Mouse (Mus musculus): ENCODE results near the gene Acat2. TPM values are rescaled to one million over a fixed set of nuclear protein-coding genes. Genes with fewer than 3 reads are reported as not detected.
"Not testable (repeated sequence)": the region's sequence is repeated elsewhere in the genome, so short reads cannot be mapped to it uniquely, and the experiment has no call there.

The Acat2 gene
- polyA plus RNA-seq, 1 experiment = 46.7 TPM

DNA sequence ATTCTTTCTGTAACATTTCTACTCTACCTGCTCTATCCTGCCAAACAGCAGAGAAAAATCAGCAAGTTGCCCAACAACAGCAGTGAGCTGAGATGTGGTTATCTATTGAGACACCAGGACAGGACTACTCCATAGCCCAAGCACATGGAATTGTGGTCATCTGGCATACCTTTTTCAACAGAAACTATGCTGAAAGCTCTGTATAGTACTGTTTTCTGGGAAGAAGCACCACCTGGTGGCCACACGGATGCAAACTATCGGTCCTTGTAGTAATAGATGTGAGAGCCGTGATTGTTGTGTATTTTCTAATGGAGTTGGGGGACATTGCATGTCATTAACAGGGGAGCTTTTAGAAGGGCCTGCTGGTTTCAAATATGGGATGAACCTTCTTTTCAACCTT lies 35.8 kb upstream of the Acat2 start:
- no peaks in the 10 kb centered on the region for H3K4me1 ChIP-seq (ENCODE audit: control insufficient read depth, insufficient read depth, low read length)
- H3K27ac ChIP-seq (ENCODE audit: insufficient read depth, low read length) = no peak overlapping the region
- TF ChIP-seq CTCF (IDR thresholded peaks at IDR 0.05; ENCODE audit: borderline replicate concordance, insufficient read depth, low read length) (no peak), POLR2A (IDR thresholded peaks at IDR 0.05; ENCODE audit: low read depth, low read length) (no peak)
- no peak overlapping the region for H3K4me3 ChIP-seq (ENCODE audit: insufficient read depth, low read length)

- peak within 1 kb of the TSS; percentile 36; the same call in 1 of the 2 replicates for H3K27ac ChIP-seq (ENCODE audit: insufficient read depth, low read length)
These were observed 33.5 kb upstream of the Acat2 start, which contains the start of gene Wtap for GRCm38 (mm10) chr17:12994069-12994468. Wtap (minus strand) TSS chr17:12994169.

GRCm38 (mm10) chr17:12992470-12992991 lies 32.0 kb upstream of the Acat2 start:
- Histone ChIP-seq H3K4me3 (ENCODE audit: insufficient read depth, low read length) (peak overlapping the region; percentile 60), H3K4me1 (ENCODE audit: control insufficient read depth, insufficient read depth, low read length) (no peaks in the 10 kb centered on the region)
- peak; percentile 87 for TF ChIP-seq POLR2A (IDR thresholded peaks at IDR 0.05; ENCODE audit: low read depth, low read length)
- no peak for TF ChIP-seq CTCF (IDR thresholded peaks at IDR 0.05; ENCODE audit: borderline replicate concordance, insufficient read depth, low read length)

More at GRCm38 (mm10) chr17:12994069-12994468, 33.5 kb upstream of the Acat2 start, which contains the start of gene Wtap:
- no peaks in the 10 kb centered on the region for H3K4me1 ChIP-seq (ENCODE audit: control insufficient read depth, insufficient read depth, low read length)
- H3K4me3 ChIP-seq (ENCODE audit: insufficient read depth, low read length) = peak within 1 kb of the TSS; percentile 60
- no peak for TF ChIP-seq CTCF (IDR thresholded peaks at IDR 0.05; ENCODE audit: borderline replicate concordance, insufficient read depth, low read length)
- TF ChIP-seq POLR2A (IDR thresholded peaks at IDR 0.05; ENCODE audit: low read depth, low read length) = no peak

GRCm38 (mm10) chr17:12991635-12992358 lies 31.2 kb upstream of the Acat2 start:
- H3K27ac ChIP-seq (ENCODE audit: insufficient read depth, low read length) = peak overlapping the region; percentile 97
- no peaks in the 10 kb centered on the region for H3K4me1 ChIP-seq (ENCODE audit: control insufficient read depth, insufficient read depth, low read length)
- TF ChIP-seq POLR2A (IDR thresholded peaks at IDR 0.05; ENCODE audit: low read depth, low read length) (peak; percentile 76), CTCF (IDR thresholded peaks at IDR 0.05; ENCODE audit: borderline replicate concordance, insufficient read depth, low read length) (no peak)
- peak overlapping the region; percentile 77 for H3K4me3 ChIP-seq (ENCODE audit: insufficient read depth, low read length)

More at GRCm38 (mm10) chr17:12992470-12992991, 32.0 kb upstream of the Acat2 start:
- peak overlapping the region; percentile 69 for H3K27ac ChIP-seq (ENCODE audit: insufficient read depth, low read length)

GRCm38 (mm10) chr17:12991194-12991634 lies 30.7 kb upstream of the Acat2 start:
- TF ChIP-seq POLR2A (IDR thresholded peaks at IDR 0.05; ENCODE audit: low read depth, low read length) (no peak), CTCF (IDR thresholded peaks at IDR 0.05; ENCODE audit: borderline replicate concordance, insufficient read depth, low read length) (no peak)
- Histone ChIP-seq H3K4me3 (ENCODE audit: insufficient read depth, low read length) (peak overlapping the region; percentile 77), H3K27ac (ENCODE audit: insufficient read depth, low read length) (0 out of 2 replicates have a peak overlapping the region, but pooled peaks have one; percentile 97), H3K4me1 (ENCODE audit: control insufficient read depth, insufficient read depth, low read length) (no peaks in the 10 kb centered on the region)

- H3K27ac ChIP-seq (ENCODE audit: insufficient read depth, low read length) = no peak overlapping the region
- no peaks in the 10 kb centered on the region for H3K4me1 ChIP-seq (ENCODE audit: control insufficient read depth, insufficient read depth, low read length)
- peak overlapping the region; percentile 77 for H3K4me3 ChIP-seq (ENCODE audit: insufficient read depth, low read length)
- TF ChIP-seq CTCF (IDR thresholded peaks at IDR 0.05; ENCODE audit: borderline replicate concordance, insufficient read depth, low read length) (no peak), POLR2A (IDR thresholded peaks at IDR 0.05; ENCODE audit: low read depth, low read length) (no peak)
These were observed 30.1 kb upstream of the Acat2 start for GRCm38 (mm10) chr17:12990567-12991145.

DNA sequence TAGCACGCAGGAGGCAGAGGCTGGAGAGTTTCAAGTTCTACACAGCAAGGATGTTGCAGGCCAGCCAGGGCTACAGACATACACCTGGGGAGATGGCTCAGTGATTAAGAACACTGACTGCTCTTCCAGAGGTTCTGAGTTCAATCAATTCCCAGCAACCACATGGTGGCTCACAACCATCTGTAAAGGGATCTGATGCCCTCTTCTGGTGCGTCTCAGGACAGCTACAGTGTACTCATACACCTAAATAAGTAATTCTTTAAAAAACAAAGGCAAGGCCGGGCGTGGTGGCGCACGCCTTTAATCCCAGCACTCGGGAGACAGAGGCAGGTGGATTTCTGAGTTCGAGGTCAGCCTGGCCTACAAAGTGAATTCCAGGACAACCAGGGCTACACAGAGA lies 27.5 kb upstream of the Acat2 start:
- not testable (repeated sequence) for H3K27ac ChIP-seq (ENCODE audit: insufficient read depth, low read length); H3K4me1 ChIP-seq (ENCODE audit: control insufficient read depth, insufficient read depth, low read length); H3K4me3 ChIP-seq (ENCODE audit: insufficient read depth, low read length)

DNA sequence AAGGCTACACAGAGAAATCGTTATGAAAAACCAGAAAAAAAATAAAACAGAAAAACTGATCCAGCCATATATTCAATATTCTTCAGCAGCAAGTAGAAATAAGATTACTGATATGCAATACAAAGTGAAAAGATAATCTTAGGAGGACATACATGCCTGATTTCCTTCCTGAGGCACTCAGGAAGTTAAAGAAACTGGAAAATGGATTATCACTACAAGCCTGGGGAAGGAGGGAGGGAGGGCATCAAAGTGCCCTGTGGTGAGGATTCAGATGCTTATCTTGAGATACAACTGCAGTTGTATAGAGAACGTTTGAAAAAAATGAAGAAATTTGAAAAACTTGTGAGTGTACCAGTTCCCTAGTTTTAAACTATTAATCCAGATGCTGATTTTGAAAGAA lies 23.4 kb upstream of the Acat2 start:
- no peak for TF ChIP-seq CTCF (IDR thresholded peaks at IDR 0.05; ENCODE audit: borderline replicate concordance, insufficient read depth, low read length)
- no peak for TF ChIP-seq POLR2A (IDR thresholded peaks at IDR 0.05; ENCODE audit: low read depth, low read length)
- no peaks in the 10 kb centered on the region for H3K4me1 ChIP-seq (ENCODE audit: control insufficient read depth, insufficient read depth, low read length)
- H3K4me3 ChIP-seq (ENCODE audit: insufficient read depth, low read length) = no peak overlapping the region
- no peak overlapping the region for H3K27ac ChIP-seq (ENCODE audit: insufficient read depth, low read length)

DNA sequence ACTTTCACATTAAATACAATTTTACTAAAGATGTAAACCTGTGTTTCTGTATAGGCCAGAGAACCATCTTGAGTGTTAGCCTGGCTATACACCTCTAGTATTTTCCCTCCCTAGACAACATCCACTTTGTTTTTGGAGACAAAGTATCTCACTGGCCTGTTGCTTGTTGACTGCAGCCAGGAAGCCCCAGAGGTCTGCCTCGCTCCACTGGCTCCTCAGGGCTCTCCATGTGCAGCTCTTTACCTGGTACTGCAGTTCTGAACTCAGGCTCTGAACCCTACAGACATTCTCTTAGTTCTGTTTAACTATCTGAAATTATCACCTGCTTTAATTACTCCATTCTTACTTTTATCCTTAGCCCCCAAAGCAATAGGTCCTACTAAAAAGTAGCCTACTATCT lies 18.0 kb upstream of the Acat2 start:
- no peaks in the 10 kb centered on the region for H3K4me1 ChIP-seq (ENCODE audit: control insufficient read depth, insufficient read depth, low read length)
- TF ChIP-seq CTCF (IDR thresholded peaks at IDR 0.05; ENCODE audit: borderline replicate concordance, insufficient read depth, low read length) = no peak
- TF ChIP-seq POLR2A (IDR thresholded peaks at IDR 0.05; ENCODE audit: low read depth, low read length) = no peak
- H3K27ac ChIP-seq (ENCODE audit: insufficient read depth, low read length) = no peak overlapping the region
- no peak overlapping the region for H3K4me3 ChIP-seq (ENCODE audit: insufficient read depth, low read length)

- Histone ChIP-seq H3K4me1 (ENCODE audit: control insufficient read depth, insufficient read depth, low read length) (no peaks in the 10 kb centered on the region), H3K4me3 (ENCODE audit: insufficient read depth, low read length) (no peak overlapping the region), H3K27ac (ENCODE audit: insufficient read depth, low read length) (no peak overlapping the region)
- no peak for TF ChIP-seq POLR2A (IDR thresholded peaks at IDR 0.05; ENCODE audit: low read depth, low read length)
- no peak for TF ChIP-seq CTCF (IDR thresholded peaks at IDR 0.05; ENCODE audit: borderline replicate concordance, insufficient read depth, low read length)
These were observed 13.3 kb upstream of the Acat2 start for GRCm38 (mm10) chr17:12973851-12974250.

Data from embryonic fibroblast, embryonic 13.5 days (primary cell).